Mouse (Mus musculus) inflammation-experienced regulatory T-cells, adult 6 months (primary cell): ENCODE data around the gene Chrm1. TPM values are rescaled to one million over a fixed set of nuclear protein-coding genes. Genes with fewer than 3 reads are reported as not detected.

Experiments used
- ATAC-seq: one replicate; pipeline ENCODE4 v1.8.0; 2017
- polyA plus RNA-seq, 3 experiments: library from polyadenylated mRNA; unstranded; fragments of 100-300 nt; shearing (Covaris generic); gene quantifications; one replicate each; pipeline ENCODE4 v1.2.1; 2017

Gene Chrm1
- polyA plus RNA-seq, 3 experiments from 2014 or later, result not detected

- ATAC-seq, result no peak
These were observed 28.4 kb downstream of the Chrm1 start for GRCm38 (mm10) chr19:8691871-8692539.

- no peak for ATAC-seq
These were observed 29.2 kb downstream of the Chrm1 start for GRCm38 (mm10) chr19:8692740-8693139.

- peak; percentile 65 for ATAC-seq
These were observed 31.7 kb downstream of the Chrm1 start for GRCm38 (mm10) chr19:8695330-8695729.

GRCm38 (mm10) chr19:8699652-8700051, 36.1 kb downstream of the Chrm1 start:
- ATAC-seq, result no peak

GRCm38 (mm10) chr19:8702458-8702857, 38.9 kb downstream of the Chrm1 start:
- ATAC-seq, result no peak

GRCm38 (mm10) chr19:8703571-8703970, 40.0 kb downstream of the Chrm1 start:
- ATAC-seq, result no peak

- ATAC-seq, result no peak
These were observed 41.6 kb downstream of the Chrm1 start for GRCm38 (mm10) chr19:8705026-8705708.

- no peak for ATAC-seq
These were observed 42.6 kb downstream of the Chrm1 start for GRCm38 (mm10) chr19:8706132-8706667.

GRCm38 (mm10) chr19:8706930-8707329, 43.3 kb downstream of the Chrm1 start:
- ATAC-seq, result no peak

GRCm38 (mm10) chr19:8708954-8709353, 45.4 kb downstream of the Chrm1 start:
- ATAC-seq, result no peak

GRCm38 (mm10) chr19:8710057-8710456, 46.5 kb downstream of the Chrm1 start:
- no peak for ATAC-seq

- no peak for ATAC-seq
These were observed 47.9 kb downstream of the Chrm1 start for GRCm38 (mm10) chr19:8711506-8711905.

GRCm38 (mm10) chr19:8711949-8712869, 48.6 kb downstream of the Chrm1 start:
- peak; percentile 69 for ATAC-seq

- ATAC-seq, result peak; percentile 63
These were observed 49.3 kb downstream of the Chrm1 start for GRCm38 (mm10) chr19:8712870-8713305.

- ATAC-seq, result peak; percentile 63
These were observed 49.9 kb downstream of the Chrm1 start for GRCm38 (mm10) chr19:8713306-8713996.

- no peak for ATAC-seq
These were observed 50.5 kb downstream of the Chrm1 start for GRCm38 (mm10) chr19:8713997-8714652.

GRCm38 (mm10) chr19:8714653-8715481, 51.3 kb downstream of the Chrm1 start:
- ATAC-seq, result no peak

- no peak for ATAC-seq
These were observed 52.5 kb downstream of the Chrm1 start for GRCm38 (mm10) chr19:8715868-8716766.

GRCm38 (mm10) chr19:8716767-8717475, 53.3 kb downstream of the Chrm1 start:
- ATAC-seq, result no peak
